Mouse (Mus musculus) midbrain, embryonic 15.5 days (tissue): ENCODE results near the gene Acaca. TPM values are rescaled to one million over a fixed set of nuclear protein-coding genes. Genes with fewer than 3 reads are reported as not detected.

Experiments
- ATAC-seq: fragments of 200-750 bp; cut with Nextera tagmentation; replicated peaks from 2 replicates; pipeline ENCODE4 v1.8.0; 2017; ENCODE audit warnings: moderate TSS enrichment
- H3K27ac ChIP-seq: fragments of 300-500 bp; sonication (generic); 2 replicates; pipeline ENCODE4 v1.5.1; 2015; ENCODE audit warnings: mild to moderate bottlenecking, inconsistent platforms
- H3K27me3 ChIP-seq: fragments of 300-500 bp; sonication (generic); replicated peaks from 2 replicates; pipeline ENCODE4 v1.6.1; 2015; ENCODE audit warnings: inconsistent platforms
- H3K36me3 ChIP-seq: fragments of 300-500 bp; sonication (generic); replicated peaks from 2 replicates; pipeline ENCODE4 v1.6.1; 2015; ENCODE audit warnings: inconsistent platforms
- H3K4me1 ChIP-seq: fragments of 300-500 bp; sonication (generic); 2 replicates; pipeline ENCODE4 v1.6.1; 2015; ENCODE audit warnings: inconsistent platforms
- H3K4me2 ChIP-seq: fragments of 300-500 bp; sonication (generic); 2 replicates; pipeline ENCODE4 v1.6.1; 2015; ENCODE audit warnings: inconsistent platforms, mild to moderate bottlenecking, moderate library complexity
- H3K4me3 ChIP-seq: fragments of 300-500 bp; sonication (generic); 2 replicates; pipeline ENCODE4 v1.5.1; 2015; ENCODE audit warnings: mild to moderate bottlenecking, inconsistent platforms
- H3K9ac ChIP-seq: fragments of 300-500 bp; sonication (generic); 2 replicates; pipeline ENCODE4 v1.6.1; 2015; ENCODE audit warnings: mild to moderate bottlenecking, inconsistent platforms
- H3K9me3 ChIP-seq: fragments of 300-500 bp; sonication (generic); 2 replicates; pipeline ENCODE4 v1.6.1; 2016; ENCODE audit warnings: inconsistent platforms
- WGBS: fragments of 180-500 bp; shearing (Covaris S2); methylation state at CpG from one replicate; pipeline ENCODE4 v1.1.7; 2015; ENCODE audit warnings: mixed read lengths; 5-methylcytosine and 5-hydroxymethylcytosine counted together
- polyA plus RNA-seq: library from polyadenylated mRNA; unstranded; fragments of >200 nt; fragmentation: Nextera tagmentation; extraction: Ambion mirVana; gene quantifications from 2 replicates; pipeline ENCODE4 v1.2.1, GENCODE M21; 2015

The Acaca gene
- polyA plus RNA-seq, 1 experiment from 2014 or later: 32.6 TPM

- Histone ChIP-seq H3K36me3 (no peaks in the 10 kb centered on the region), H3K4me3 (no peak overlapping the region), H3K4me1 (peaks cover 3% of the 10 kb centered on the region; the same call in 1 of the 2 replicates), H3K27ac (no peak overlapping the region), H3K9me3 (no peaks in the 10 kb centered on the region), H3K4me2 (no peak overlapping the region), H3K9ac (no peak overlapping the region), H3K27me3 (no peaks in the 10 kb centered on the region)
- WGBS: 91% methylated on average over 6 of the region's 6 CpGs
- no peak for ATAC-seq
These were observed 34.7 kb downstream of the Acaca start for GRCm38 (mm10) chr11:84164123-84164522.

GRCm38 (mm10) chr11:84164561-84164960 is 35.1 kb downstream of the Acaca start:
- Histone ChIP-seq H3K4me1 (peaks cover 3% of the 10 kb centered on the region; the same call in 1 of the 2 replicates), H3K27ac (no peak overlapping the region), H3K9ac (no peak overlapping the region), H3K9me3 (no peaks in the 10 kb centered on the region), H3K27me3 (no peaks in the 10 kb centered on the region), H3K4me3 (no peak overlapping the region), H3K36me3 (no peaks in the 10 kb centered on the region), H3K4me2 (no peak overlapping the region)
- WGBS: 82% methylated on average over 4 of the region's 4 CpGs
- no peak for ATAC-seq

- H3K36me3 ChIP-seq: no peaks in the 10 kb centered on the region
- H3K4me1 ChIP-seq: peaks cover 3% of the 10 kb centered on the region; the same call in 1 of the 2 replicates
- ATAC-seq: no peak
- WGBS: 91% methylated on average over 5 of the region's 5 CpGs
- no peak within 1 kb of the TSS for H3K4me3 ChIP-seq
- no peaks in the 10 kb centered on the region for H3K9me3 ChIP-seq
- H3K9ac ChIP-seq: no peak within 1 kb of the TSS
- H3K4me2 ChIP-seq: no peak within 1 kb of the TSS
- H3K27ac ChIP-seq: no peak within 1 kb of the TSS
- H3K27me3 ChIP-seq: no peaks in the 10 kb centered on the region
These were observed 37.6 kb downstream of the Acaca start, which contains the start of gene Gm11437 for GRCm38 (mm10) chr11:84167046-84167526. Gene Gm11437, minus strand, starts transcription at chr11:84167476.

GRCm38 (mm10) chr11:84168701-84169288 is 39.3 kb downstream of the Acaca start:
- no peak overlapping the region for H3K9ac ChIP-seq
- no peaks in the 10 kb centered on the region for H3K27me3 ChIP-seq
- H3K9me3 ChIP-seq: no peaks in the 10 kb centered on the region
- 20% methylated on average over 7 of the region's 7 CpGs for WGBS
- H3K27ac ChIP-seq: no peak overlapping the region
- H3K36me3 ChIP-seq: no peaks in the 10 kb centered on the region
- peak overlapping the region; percentile 33; the same call in 1 of the 2 replicates for H3K4me2 ChIP-seq
- ATAC-seq: no peak
- H3K4me3 ChIP-seq: no peak overlapping the region
- H3K4me1 ChIP-seq: peaks cover 3% of the 10 kb centered on the region; the same call in 1 of the 2 replicates

- H3K27ac ChIP-seq: no peak overlapping the region
- ATAC-seq: no peak
- no peaks in the 10 kb centered on the region for H3K27me3 ChIP-seq
- no peak overlapping the region for H3K4me3 ChIP-seq
- H3K4me2 ChIP-seq: no peak overlapping the region
- 70% methylated on average over 11 of the region's 11 CpGs for WGBS
- no peak overlapping the region for H3K9ac ChIP-seq
- peaks cover 3% of the 10 kb centered on the region; the same call in 1 of the 2 replicates for H3K4me1 ChIP-seq
- H3K36me3 ChIP-seq: no peaks in the 10 kb centered on the region
- H3K9me3 ChIP-seq: no peaks in the 10 kb centered on the region
These were observed 43.3 kb downstream of the Acaca start for GRCm38 (mm10) chr11:84172539-84173435.

GRCm38 (mm10) chr11:84178571-84178970 is 49.1 kb downstream of the Acaca start:
- peak overlapping the region; percentile 79 for H3K4me2 ChIP-seq
- H3K36me3 ChIP-seq: no peaks in the 10 kb centered on the region
- H3K9ac ChIP-seq: peak overlapping the region; percentile 80; the same call in 1 of the 2 replicates
- H3K27ac ChIP-seq: peak overlapping the region; percentile 90
- no peak for ATAC-seq
- WGBS: 48% methylated on average over 4 of the region's 4 CpGs
- no peaks in the 10 kb centered on the region for H3K9me3 ChIP-seq
- peaks cover 29% of the 10 kb centered on the region for H3K4me1 ChIP-seq
- H3K27me3 ChIP-seq: no peaks in the 10 kb centered on the region
- H3K4me3 ChIP-seq: peak overlapping the region; percentile 62

GRCm38 (mm10) chr11:84179226-84179953 is 49.9 kb downstream of the Acaca start:
- H3K9ac ChIP-seq: peak overlapping the region; percentile 80
- H3K4me2 ChIP-seq: peak overlapping the region; percentile 79
- under 1% methylated on average over 57 of the region's 85 CpGs for WGBS
- no peaks in the 10 kb centered on the region for H3K27me3 ChIP-seq
- H3K4me3 ChIP-seq: peak overlapping the region; percentile 62
- peak; percentile 98 for ATAC-seq
- peaks cover 29% of the 10 kb centered on the region for H3K4me1 ChIP-seq
- H3K9me3 ChIP-seq: no peaks in the 10 kb centered on the region
- no peaks in the 10 kb centered on the region for H3K36me3 ChIP-seq
- peak overlapping the region; percentile 90 for H3K27ac ChIP-seq

GRCm38 (mm10) chr11:84179954-84180598 is 50.6 kb downstream of the Acaca start:
- peak; percentile 67 for ATAC-seq
- Histone ChIP-seq H3K27me3 (no peaks in the 10 kb centered on the region), H3K4me3 (peak overlapping the region; percentile 62), H3K27ac (peak overlapping the region; percentile 90), H3K9ac (peak overlapping the region; percentile 80), H3K4me1 (peaks cover 29% of the 10 kb centered on the region), H3K4me2 (peak overlapping the region; percentile 79), H3K9me3 (no peaks in the 10 kb centered on the region), H3K36me3 (no peaks in the 10 kb centered on the region)
- under 1% methylated on average over 43 of the region's 44 CpGs for WGBS

GRCm38 (mm10) chr11:84181286-84181685 is 51.8 kb downstream of the Acaca start:
- H3K4me1 ChIP-seq: peaks cover 29% of the 10 kb centered on the region
- WGBS: 64% methylated on average over 2 of the region's 2 CpGs
- no peaks in the 10 kb centered on the region for H3K36me3 ChIP-seq
- H3K27ac ChIP-seq: no peak overlapping the region
- no peaks in the 10 kb centered on the region for H3K27me3 ChIP-seq
- no peak overlapping the region; the same call in 1 of the 2 replicates for H3K9ac ChIP-seq
- peak overlapping the region; percentile 79 for H3K4me2 ChIP-seq
- no peaks in the 10 kb centered on the region for H3K9me3 ChIP-seq
- no peak for ATAC-seq
- H3K4me3 ChIP-seq: peak overlapping the region; percentile 62; the same call in 1 of the 2 replicates

- no peak overlapping the region for H3K9ac ChIP-seq
- no peak overlapping the region for H3K4me3 ChIP-seq
- H3K9me3 ChIP-seq: no peaks in the 10 kb centered on the region
- no peaks in the 10 kb centered on the region for H3K4me1 ChIP-seq
- no peaks in the 10 kb centered on the region for H3K36me3 ChIP-seq
- no peaks in the 10 kb centered on the region for H3K27me3 ChIP-seq
- ATAC-seq: no peak
- H3K4me2 ChIP-seq: no peak overlapping the region
- WGBS: 87% methylated on average over 3 of the region's 3 CpGs
- no peak overlapping the region for H3K27ac ChIP-seq
These were observed 59.1 kb downstream of the Acaca start for GRCm38 (mm10) chr11:84188530-84188929.

- H3K27me3 ChIP-seq: no peaks in the 10 kb centered on the region
- no peak overlapping the region for H3K4me3 ChIP-seq
- no peak overlapping the region for H3K4me2 ChIP-seq
- no peak for ATAC-seq
- 92% methylated on average over 8 of the region's 8 CpGs for WGBS
- H3K27ac ChIP-seq: no peak overlapping the region
- H3K9ac ChIP-seq: no peak overlapping the region
- 0 out of 2 replicates have a peak, but pooled peaks cover 1% of the 10 kb centered on the region for H3K36me3 ChIP-seq
- no peaks in the 10 kb centered on the region for H3K9me3 ChIP-seq
- H3K4me1 ChIP-seq: no peaks in the 10 kb centered on the region
These were observed 61.2 kb downstream of the Acaca start for GRCm38 (mm10) chr11:84190581-84191233.
